8 mouse cellular contexts compared by ENCODE assay signal in the genomic region with DNA sequence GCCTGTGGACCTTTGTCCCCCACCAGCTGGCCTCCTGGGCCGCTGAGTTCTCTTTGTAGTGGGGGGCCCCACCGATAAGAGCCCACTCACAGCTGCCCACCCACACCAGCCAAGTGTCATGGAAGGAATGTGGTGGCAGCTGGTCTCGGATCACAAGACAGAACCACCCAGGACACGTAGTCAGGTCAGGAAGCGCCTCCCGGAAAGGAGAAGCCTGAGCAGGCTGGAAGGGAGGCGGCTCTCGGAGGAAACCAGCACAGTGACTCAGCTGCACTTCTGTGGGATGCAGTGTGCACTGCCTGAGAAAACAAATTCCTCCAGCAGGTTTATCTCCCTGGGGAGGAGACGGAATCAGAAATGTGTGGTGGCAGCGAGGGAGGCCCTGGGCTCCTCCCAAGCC.
DNase-seq lines count a peak whose midpoint lies in the region; TF ChIP-seq lines count a peak whose summit lies in the region.

No protein-coding gene starts in this region.

- H3K27ac ChIP-seq in heart, adult 2 months, result peak overlapping the region; percentile 55

- peak; percentile 56 for DNase-seq in left cerebral cortex, adult 18-20 months (ENCODE audit: low spot score in 2 of 2)
- no peak for DNase-seq in left cerebral cortex, adult 11 months (ENCODE audit: low spot score)
- peak; percentile 63 to 75 for DNase-seq in heart, adult 2 months
- peak; percentile 51 to 78 for DNase-seq in kidney, postnatal 36 days
- no peak for DNase-seq in embryo, embryonic 9.5 days (ENCODE audit: extremely low spot score)
- no peak for DNase-seq in thymus, postnatal 10 days (ENCODE audit: low spot score in 2 of 2)
- DNase-seq in cerebellum, postnatal 36 days, result no peak

- H3K79me2 ChIP-seq in heart, adult 2 months (replicated peaks; ENCODE audit: control insufficient read depth, insufficient read depth, low read length), result no peaks in the 10 kb centered on the region
- H3K79me2 ChIP-seq in myocyte (ENCODE audit: control insufficient read depth, insufficient read depth), result no peaks in the 10 kb centered on the region

- peaks cover 44% of the 10 kb centered on the region for H3K4me1 ChIP-seq in heart, adult 2 months (ENCODE audit: control insufficient read depth, insufficient read depth, low read length)

- no peak overlapping the region for H3K9ac ChIP-seq in heart, adult 2 months (ENCODE audit: low read depth, low read length)

- TF ChIP-seq EP300 in heart, adult 2 months (IDR thresholded peaks at IDR 0.05; ENCODE audit: insufficient read depth, low read depth, low read length), result peak; percentile 91

- no peaks in the 10 kb centered on the region for H3K27me3 ChIP-seq in heart, adult 2 months (ENCODE audit: control insufficient read depth, insufficient read depth, low read length)
- H3K27me3 ChIP-seq in myocyte (ENCODE audit: control insufficient read depth, insufficient read depth, insufficient read length), result no peaks in the 10 kb centered on the region

- H3K4me3 ChIP-seq in heart, adult 2 months, result no peak overlapping the region
- no peak overlapping the region for H3K4me3 ChIP-seq in myocyte

- WGBS in heart, adult 2 months, result 41% methylated on average over 10 of the region's 10 CpGs

- intact Hi-C loops in heart, adult 2 months (cut with DNase I), result loop anchor here (1.0 to 5.0 kb wide), 5 partner anchors 9 to 102 kb away; no protein-coding TSS in a partner anchor

- peak overlapping the region; percentile 7 for H3K4me2 ChIP-seq in myocyte (ENCODE audit: low read depth)

- peaks cover 2% of the 10 kb centered on the region for H3K36me3 ChIP-seq in heart, adult 2 months (ENCODE audit: control insufficient read depth, insufficient read depth, low read length)
- H3K36me3 ChIP-seq in myocyte (ENCODE audit: control insufficient read depth, insufficient read depth), result no peaks in the 10 kb centered on the region

- TF ChIP-seq CTCF in heart, adult 2 months (IDR thresholded peaks at IDR 0.05), result peak; percentile 30

- TF ChIP-seq POLR2A in heart, adult 2 months (IDR thresholded peaks at IDR 0.05; ENCODE audit: insufficient read depth, low read depth, low read length), result no peak
- no peak for TF ChIP-seq POLR2A in myocyte (IDR thresholded peaks at IDR 0.05; ENCODE audit: insufficient read length, low read depth)

- H3ac ChIP-seq in myocyte (ENCODE audit: control insufficient read depth, insufficient read length), result no peak overlapping the region

TF ChIP-seq in myocyte, 11 proteins besides CTCF, POLR2A, EP300 and RAD21:
- TF ChIP-seq MYOD1 (IDR thresholded peaks at IDR 0.05; ENCODE audit: control insufficient read depth in 1 of 3, insufficient read length in 2 of 3, low read depth in 2 of 3), result peak; percentile 12 to 90 (median 88)
- TF ChIP-seq TCF3 (IDR thresholded peaks at IDR 0.05; ENCODE audit: insufficient read length, low read depth), result peak; percentile 96
- no peak for TF ChIP-seq CEBPB (IDR thresholded peaks at IDR 0.05; ENCODE audit: insufficient read depth, poor library complexity, severe bottlenecking)
- TF ChIP-seq SRF (IDR thresholded peaks at IDR 0.05; ENCODE audit: control insufficient read depth, insufficient read length, low read depth), result peak; percentile 57
- no peak for TF ChIP-seq MAX (IDR thresholded peaks at IDR 0.05; ENCODE audit: low read depth)
- TF ChIP-seq MYOG (IDR thresholded peaks at IDR 0.05; ENCODE audit: control insufficient read depth in 1 of 3, insufficient read depth in 1 of 3, insufficient read length in 2 of 3, low read depth in 2 of 3), result peak; percentile 82 to 97 (median 95)
- TF ChIP-seq POLR2AphosphoS2 (IDR thresholded peaks at IDR 0.05; ENCODE audit: insufficient read length, low read depth), result no peak
- no peak for TF ChIP-seq USF1 (IDR thresholded peaks at IDR 0.05; ENCODE audit: low read depth)
- TF ChIP-seq E2F4 (IDR thresholded peaks at IDR 0.05; ENCODE audit: insufficient read depth), result no peak
- TF ChIP-seq TCF12 (IDR thresholded peaks at IDR 0.05; ENCODE audit: insufficient read depth, poor library complexity, severe bottlenecking), result peak; percentile 93
- no peak for TF ChIP-seq REST (IDR thresholded peaks at IDR 0.05; ENCODE audit: insufficient read depth, insufficient read length)
TF ChIP-seq in myocyte: peak in this region for 5.

Comparison
In these comparisons a context has a peak if more than half of its experiments do, and no peak if none do; other contexts are left out.
1. DNase-seq: peak in left cerebral cortex, adult 18-20 months (2 of 2), heart, adult 2 months (2 of 2) and kidney, postnatal 36 days (2 of 2); none in left cerebral cortex, adult 11 months (single experiment), embryo, embryonic 9.5 days (single experiment), thymus, postnatal 10 days (0 of 2) and cerebellum, postnatal 36 days (0 of 2).